Mouse (Mus musculus) lung, adult 2 months (tissue): ENCODE measurements around the gene Agmo. TPM values are rescaled to one million over a fixed set of nuclear protein-coding genes. Genes with fewer than 3 reads are reported as not detected.

Experiments used
- DNase-seq: peaks from one replicate; pipeline ENCODE4 v3.0.0; 2022
- H3K4me1 ChIP-seq: fragments of 200-500 bp; 2 replicates; pipeline ENCODE4 v1.6.1; 2011; ENCODE audit warnings: low read length; ENCODE audit not compliant: control insufficient read depth, insufficient read depth
- H3K4me3 ChIP-seq: fragments of 200-500 bp; replicated peaks from 2 replicates; pipeline ENCODE3; 2011; ENCODE audit warnings: low read depth, mild to moderate bottlenecking, control low read depth, low read length; ENCODE audit errors: extremely low read depth
- CTCF ChIP-seq: fragments of 200-500 bp; IDR thresholded peaks from 2 replicates; pipeline ENCODE4 v1.5.1; 2011; ENCODE audit warnings: mild to moderate bottlenecking, low read length, control low read depth; ENCODE audit not compliant: insufficient read depth
- POLR2A ChIP-seq: fragments of 200-500 bp; IDR thresholded peaks from 2 replicates; pipeline ENCODE4 v1.6.1; 2011; ENCODE audit warnings: low read depth, mild to moderate bottlenecking, control low read depth, low read length, borderline replicate concordance; ENCODE audit errors: extremely low read depth
- WGBS: fragments of 180-500 bp; shearing (Covaris S2); methylation state at CpG from one replicate; pipeline ENCODE4 v1.1.7; 2018; 5-methylcytosine and 5-hydroxymethylcytosine counted together
- polyA plus RNA-seq: library from polyadenylated mRNA; depleted of rRNA; stranded (reverse); fragments of >200 nt; gene quantifications from 2 replicates; pipeline ENCODE4 v1.2.3, GENCODE M21; 2012

The Agmo gene
- polyA plus RNA-seq, 1 experiment = 6.9 TPM

GRCm38 (mm10) chr12:37272660-37273059 lies 31.2 kb downstream of the Agmo start:
- no peak for TF ChIP-seq CTCF
- no peak for TF ChIP-seq POLR2A
- DNase-seq = no peak
- 52% methylated on average over 3 of the region's 3 CpGs for WGBS

GRCm38 (mm10) chr12:37273964-37274657 lies 32.7 kb downstream of the Agmo start:
- TF ChIP-seq POLR2A (no peak), CTCF (no peak)
- no peak overlapping the region for H3K4me3 ChIP-seq
- H3K4me1 ChIP-seq = no peaks in the 10 kb centered on the region
- no peak for DNase-seq
- WGBS = 80% methylated on average over 5 of the region's 5 CpGs

More at GRCm38 (mm10) chr12:37272660-37273059, 31.2 kb downstream of the Agmo start:
- Histone ChIP-seq H3K4me3 (no peak overlapping the region), H3K4me1 (no peaks in the 10 kb centered on the region)

GRCm38 (mm10) chr12:37274658-37275019 lies 33.2 kb downstream of the Agmo start:
- DNase-seq = no peak
- TF ChIP-seq POLR2A (no peak), CTCF (no peak)
- 70% methylated on average over 2 of the region's 2 CpGs for WGBS
- H3K4me1 ChIP-seq = no peaks in the 10 kb centered on the region
- H3K4me3 ChIP-seq = no peak overlapping the region

GRCm38 (mm10) chr12:37306956-37307466 lies 65.6 kb downstream of the Agmo start:
- 47% methylated on average over 1 of the region's 1 CpGs for WGBS
- Histone ChIP-seq H3K4me3 (no peak overlapping the region), H3K4me1 (no peaks in the 10 kb centered on the region)
- no peak for TF ChIP-seq CTCF
- TF ChIP-seq POLR2A = no peak
- no peak for DNase-seq

DNA sequence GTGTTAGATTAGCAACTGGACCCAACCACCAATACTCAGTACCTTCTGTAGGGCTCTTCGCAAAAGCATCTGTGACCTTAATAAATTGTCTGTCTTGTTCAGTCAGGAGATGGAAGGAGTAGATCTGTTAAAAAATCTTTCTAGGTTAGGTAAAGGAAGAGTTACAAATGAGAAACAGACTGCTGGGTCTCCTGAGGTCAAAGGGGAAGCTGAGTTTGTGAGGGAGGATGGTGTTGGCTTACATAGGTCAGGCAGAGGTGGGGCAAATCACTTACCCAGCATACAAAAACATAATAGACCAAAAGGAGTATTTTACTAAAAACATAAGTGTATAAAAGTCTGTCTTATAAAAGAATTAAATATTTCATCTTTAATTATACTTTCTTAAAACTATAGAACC lies 69.3 kb downstream of the Agmo start:
- WGBS = 85% methylated on average over 1 of the region's 1 CpGs
- Histone ChIP-seq H3K4me3 (no peak overlapping the region), H3K4me1 (no peaks in the 10 kb centered on the region)
- no peak for DNase-seq
- TF ChIP-seq CTCF (no peak), POLR2A (no peak)

DNA sequence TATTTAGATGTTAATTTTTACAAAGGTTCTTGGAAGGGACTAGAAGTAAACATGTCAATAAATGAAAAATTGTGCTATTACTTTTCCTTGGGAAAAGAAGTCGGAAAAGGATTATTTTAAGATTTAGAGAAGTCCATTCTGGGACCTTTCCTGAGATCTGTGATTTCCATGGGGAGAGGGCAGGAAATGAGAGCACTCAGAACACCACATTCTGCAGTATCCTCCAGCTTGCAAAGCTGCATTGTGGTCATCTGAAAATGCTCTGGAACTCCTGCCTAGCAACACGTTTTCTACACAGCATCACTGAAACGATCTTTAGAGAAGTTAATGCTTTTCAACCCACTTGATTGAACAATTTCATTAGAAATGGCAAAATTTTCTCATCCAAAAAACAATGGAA lies 81.4 kb downstream of the Agmo start:
- Histone ChIP-seq H3K4me1 (no peaks in the 10 kb centered on the region), H3K4me3 (no peak overlapping the region)
- no peak for DNase-seq
- no peak for TF ChIP-seq CTCF
- no peak for TF ChIP-seq POLR2A
- WGBS = 44% methylated on average over 3 of the region's 3 CpGs

DNA sequence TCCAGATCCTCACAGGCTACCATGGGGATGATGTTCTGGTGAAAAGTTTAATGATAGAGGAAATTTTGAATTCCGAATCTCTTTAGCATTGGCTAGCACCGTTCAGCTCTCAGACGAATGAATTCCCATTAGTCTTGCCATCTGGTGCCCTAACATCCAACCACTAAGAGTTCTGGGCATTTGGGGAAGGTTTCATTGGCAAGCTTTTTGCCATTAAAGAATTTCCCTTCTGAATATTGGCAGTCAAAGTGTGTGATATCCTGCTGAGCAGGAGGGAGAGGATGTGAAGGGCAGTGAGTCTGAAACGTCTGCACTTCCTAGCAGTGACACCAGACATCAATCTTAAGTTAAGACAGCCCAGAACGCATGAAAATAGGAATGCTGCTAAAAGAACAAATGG lies 93.5 kb downstream of the Agmo start:
- 43% methylated on average over 5 of the region's 5 CpGs for WGBS
- no peak overlapping the region for H3K4me3 ChIP-seq
- DNase-seq = no peak
- TF ChIP-seq POLR2A = no peak
- TF ChIP-seq CTCF = no peak
- no peaks in the 10 kb centered on the region for H3K4me1 ChIP-seq

DNA sequence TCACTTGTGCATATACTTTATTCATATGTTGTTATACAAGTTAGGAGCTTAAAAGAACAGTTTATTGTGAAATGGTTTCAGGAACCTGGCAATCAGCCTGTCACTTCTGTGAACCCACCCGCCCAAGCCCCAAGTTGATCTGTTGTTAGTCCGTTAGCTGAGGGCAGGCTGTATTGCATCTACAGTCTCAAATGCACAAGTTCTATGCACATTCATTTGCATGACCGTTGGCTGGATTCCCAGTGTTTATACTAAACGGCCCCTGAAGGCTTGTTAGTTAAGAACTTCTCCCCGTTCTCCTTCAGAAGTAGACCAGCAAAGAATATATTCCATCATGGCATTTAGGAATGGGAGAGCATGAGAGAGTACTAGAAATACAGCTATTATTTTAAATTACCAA lies 102.8 kb downstream of the Agmo start:
- no peak for DNase-seq
- Histone ChIP-seq H3K4me3 (no peak overlapping the region), H3K4me1 (no peaks in the 10 kb centered on the region)
- WGBS = 47% methylated on average over 5 of the region's 5 CpGs
- TF ChIP-seq POLR2A = no peak
- TF ChIP-seq CTCF = no peak

DNA sequence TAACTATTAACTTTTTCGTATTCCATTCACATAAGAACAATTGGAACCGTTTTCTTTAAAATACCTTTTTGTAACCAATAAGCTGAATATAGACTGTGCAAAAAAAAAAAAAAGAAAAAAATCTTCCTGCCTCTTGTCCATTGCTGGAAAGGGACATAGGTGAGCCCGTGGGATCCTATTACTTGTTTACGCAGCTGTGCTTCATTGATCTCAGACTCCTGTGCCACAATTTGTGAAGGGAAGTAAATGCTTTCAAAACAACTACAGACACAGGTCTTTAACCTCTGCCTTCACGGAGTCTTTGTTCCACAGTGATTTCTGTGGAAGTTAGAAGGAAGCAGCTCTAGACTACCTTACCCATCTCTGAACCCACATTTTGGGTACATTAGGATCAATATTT lies 104.3 kb downstream of the Agmo start:
- no peak for DNase-seq
- Histone ChIP-seq H3K4me1 (no peaks in the 10 kb centered on the region), H3K4me3 (no peak overlapping the region)
- WGBS = 71% methylated on average over 5 of the region's 5 CpGs
- no peak for TF ChIP-seq CTCF
- no peak for TF ChIP-seq POLR2A

- Histone ChIP-seq H3K4me1 (no peaks in the 10 kb centered on the region), H3K4me3 (no peak overlapping the region)
- 73% methylated on average over 3 of the region's 3 CpGs for WGBS
- DNase-seq = no peak
- TF ChIP-seq CTCF = no peak
- TF ChIP-seq POLR2A = no peak
These were observed 150.9 kb downstream of the Agmo start for GRCm38 (mm10) chr12:37392316-37392715.

- 86% methylated on average over 6 of the region's 6 CpGs for WGBS
- H3K4me1 ChIP-seq = no peaks in the 10 kb centered on the region
- H3K4me3 ChIP-seq = no peak overlapping the region
- TF ChIP-seq POLR2A = no peak
- no peak for TF ChIP-seq CTCF
- DNase-seq = no peak
These were observed 161.1 kb downstream of the Agmo start for GRCm38 (mm10) chr12:37402541-37402940.
